8 mouse cellular contexts compared by ENCODE assay signal in the genomic region with DNA sequence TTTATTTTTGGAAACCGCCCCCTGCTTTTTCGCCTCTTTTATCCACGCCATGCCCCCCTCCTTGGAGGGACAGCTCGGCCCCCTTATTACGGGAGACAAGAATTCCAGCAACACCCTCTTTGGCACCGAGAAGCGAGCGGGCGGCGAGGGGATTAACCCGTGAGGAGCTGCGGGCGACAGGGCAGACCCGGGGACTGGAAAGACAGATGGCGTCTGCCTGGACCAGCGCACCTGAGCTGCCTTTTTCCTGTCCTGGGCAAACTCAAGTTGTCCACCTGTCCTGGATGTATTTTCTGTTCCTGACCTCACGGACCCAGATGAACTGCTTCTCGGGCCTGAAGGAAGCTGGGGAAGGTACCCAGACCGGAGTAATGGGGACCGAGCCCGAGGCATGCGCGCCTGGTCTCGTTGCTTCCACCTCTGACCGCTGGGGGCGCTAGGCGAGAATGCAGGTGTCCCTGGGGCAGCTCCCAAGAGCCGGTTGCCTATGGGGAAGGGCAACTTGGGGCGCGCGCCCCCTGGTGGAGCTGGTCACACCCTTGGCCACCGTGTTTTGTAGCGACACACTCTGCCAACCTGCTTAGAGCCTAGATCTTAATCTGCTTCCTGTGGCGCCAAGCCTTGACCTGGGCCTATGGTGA. TPM values are rescaled to one million over a fixed set of nuclear protein-coding genes. Genes with fewer than 3 reads are reported as not detected.
A peak's percentile ranks its signal among the peaks of the same experiment; 100 is the strongest.
DNase-seq lines count a peak whose midpoint lies in the region; ATAC-seq and TF ChIP-seq lines count a peak whose summit lies in the region.

A gene (minus strand): TSS at position 52 of the 641 bp plus-strand sequence.

- no peaks in the 10 kb centered on the region for H3K4me1 ChIP-seq in MEL (ENCODE audit: control insufficient read depth in 1 of 2, insufficient read depth in 2 of 2, low read length in 2 of 2)
- H3K4me1 ChIP-seq in hindbrain, embryonic 10.5 days (replicated peaks) = peaks cover 18% of the 10 kb centered on the region
- peaks cover 6% of the 10 kb centered on the region for H3K4me1 ChIP-seq in lung, postnatal 0 days (ENCODE audit: insufficient read depth, low read depth, low read length)

- no peaks in the 10 kb centered on the region for H3K9me3 ChIP-seq in MEL (replicated peaks; ENCODE audit: insufficient read depth, low read length)
- H3K9me3 ChIP-seq in hindbrain, embryonic 10.5 days = no peaks in the 10 kb centered on the region
- H3K9me3 ChIP-seq in lung, postnatal 0 days (ENCODE audit: low read length) = no peaks in the 10 kb centered on the region

- DNase-seq in MEL (ENCODE audit: low read depth, low spot score) = peak; percentile 16
- DNase-seq in cerebellum, adult 9-10 months = peak; percentile 90
- DNase-seq in frontal cortex, adult 2 months (ENCODE audit: extremely low spot score in 1 of 2, low spot score in 1 of 2) = peak; percentile 26 to 72
- DNase-seq in hindbrain, embryonic 10.5 days (ENCODE audit: low spot score) = peak; percentile 79
- peak; percentile 55 for DNase-seq in layer of hippocampus, adult 9-11 months
- peak; percentile 87 for DNase-seq in lung, postnatal 0 days (ENCODE audit: low spot score)
- DNase-seq in ovary, postnatal 14 days (ENCODE audit: low spot score) = peak; percentile 84
- DNase-seq in thymus, postnatal 14 days = peak; percentile 94

- H3K4me3 ChIP-seq in MEL (ENCODE audit: control insufficient read depth in 1 of 2, insufficient read depth in 1 of 2, low read depth in 2 of 2, low read length in 2 of 2) = no peak within 1 kb of the TSS
- H3K4me3 ChIP-seq in hindbrain, embryonic 10.5 days = peak within 1 kb of the TSS; percentile 44
- peak within 1 kb of the TSS; percentile 44 for H3K4me3 ChIP-seq in lung, postnatal 0 days (ENCODE audit: low read depth, low read length)

- TF ChIP-seq CTCF in MEL (IDR thresholded peaks at IDR 0.05 in 2 of 3, conservative IDR thresholded peaks at IDR 0.05 in 1 of 3; ENCODE audit: control insufficient read depth in 1 of 3, insufficient read depth in 1 of 3, low read depth in 2 of 3, low read length in 3 of 3, poor library complexity in 1 of 3, severe bottlenecking in 1 of 3) = peak; percentile 37 to 60 (median 51); a peak in 5 of 6 replicates
- TF ChIP-seq CTCF in lung, postnatal 0 days (IDR thresholded peaks at IDR 0.05) = peak; percentile 99

- H3K27me3 ChIP-seq in MEL (ENCODE audit: control insufficient read depth in 1 of 2, insufficient read depth in 2 of 2, low read length in 2 of 2) = peaks cover 0 to 2% of the 10 kb centered on the region in 2 experiments; a peak in 2 of 4 replicates
- H3K27me3 ChIP-seq in hindbrain, embryonic 10.5 days (ENCODE audit: insufficient read depth, poor library complexity, severe bottlenecking) = peaks cover 63% of the 10 kb centered on the region
- H3K27me3 ChIP-seq in lung, postnatal 0 days (replicated peaks; ENCODE audit: insufficient read depth, low read length) = peaks cover 12% of the 10 kb centered on the region; the same call in 1 of the 2 replicates

- TF ChIP-seq RAD21 in MEL (IDR thresholded peaks at IDR 0.05; ENCODE audit: low read depth, low read length) = no peak; the same call in 1 of the 2 replicates

- no peaks in the 10 kb centered on the region for H3K79me2 ChIP-seq in MEL (ENCODE audit: control insufficient read depth, insufficient read depth, low read length, poor library complexity)

- 2% methylated on average over 34 of the region's 34 CpGs for WGBS in hindbrain, embryonic 10.5 days
- WGBS in lung, postnatal 0 days = 2% methylated on average over 34 of the region's 34 CpGs

- ATAC-seq in lung, postnatal 0 days = peak; percentile 84

- no peak for TF ChIP-seq POLR2A in MEL (IDR thresholded peaks at IDR 0.05; ENCODE audit: control insufficient read depth in 1 of 2, insufficient read depth in 1 of 2, low read depth in 1 of 2, low read length in 2 of 2, poor library complexity in 1 of 2)

- H3K27ac ChIP-seq in MEL (ENCODE audit: control insufficient read depth, low read depth, low read length) = no peak within 1 kb of the TSS
- no peak within 1 kb of the TSS for H3K27ac ChIP-seq in hindbrain, embryonic 10.5 days
- no peak within 1 kb of the TSS; the same call in 1 of the 2 replicates for H3K27ac ChIP-seq in lung, postnatal 0 days (ENCODE audit: low read length)

- no peaks in the 10 kb centered on the region for H3K36me3 ChIP-seq in MEL (ENCODE audit: control insufficient read depth in 1 of 2, insufficient read depth in 2 of 2, low read length in 2 of 2)
- no peaks in the 10 kb centered on the region for H3K36me3 ChIP-seq in hindbrain, embryonic 10.5 days
- H3K36me3 ChIP-seq in lung, postnatal 0 days (ENCODE audit: insufficient read depth, low read length) = no peaks in the 10 kb centered on the region

- TF ChIP-seq EP300 in MEL (IDR thresholded peaks at IDR 0.05; ENCODE audit: low read depth in 1 of 2, low read length in 2 of 2) = no peak
- TF ChIP-seq EP300 in lung, postnatal 0 days (IDR thresholded peaks at IDR 0.05) = no peak

- no peak within 1 kb of the TSS for H3K9ac ChIP-seq in MEL (ENCODE audit: control insufficient read depth, low read depth, low read length, poor library complexity, severe bottlenecking)
- peak within 1 kb of the TSS; percentile 29; the same call in 1 of the 2 replicates for H3K9ac ChIP-seq in lung, postnatal 0 days (replicated peaks; ENCODE audit: low read depth)

- peak within 1 kb of the TSS; percentile 71 for H3K4me2 ChIP-seq in lung, postnatal 0 days (replicated peaks; ENCODE audit: low read depth, low read length)

TF ChIP-seq in MEL, 35 proteins besides CTCF, POLR2A, EP300 and RAD21:
- TF ChIP-seq MAX (IDR thresholded peaks at IDR 0.05; ENCODE audit: low read length) = no peak
- TF ChIP-seq SMC3 (IDR thresholded peaks at IDR 0.05; ENCODE audit: low read depth, low read length) = peak; percentile 27
TF ChIP-seq in MEL: peak in this region for 1.

RNA-seq across cellular contexts. Expression of the gene that starts here (rescaled TPM):
- 0.08 TPM in 1 of 2 replicates, not detected in the other for total RNA-seq in MEL (2012; rRNA removed)
- under 1 TPM in 1 of 2 experiments, not detected in 1; 0.01 TPM for polyA plus RNA-seq in MEL (2012; ENCODE audit: insufficient read depth in 1 of 2, insufficient read length in 2 of 2, low read depth in 1 of 2, low replicate concordance in 2 of 2, missing spikeins in 1 of 2)
- polyA plus RNA-seq in frontal cortex, adult 2 months (2012; rRNA removed) = 2.3 and 3.8 TPM in 2 replicates
- 0.12 and 0.17 TPM in 2 replicates for polyA plus RNA-seq in hindbrain, embryonic 10.5 days (2016; fragmentation: Nextera tagmentation; extraction: Ambion mirVana)
- polyA plus RNA-seq in lung, postnatal 0 days (2015; fragmentation: Nextera tagmentation; extraction: Ambion mirVana) = 22.4 and 25.7 TPM in 2 replicates

Comparison
In these comparisons a context has a peak if more than half of its experiments do, and no peak if none do; other contexts are left out.
1. Peak in DNase-seq in MEL; RNA of the gene not detected or under 1 TPM.
2. Peak in DNase-seq and H3K4me3 ChIP-seq in hindbrain, embryonic 10.5 days; RNA of the gene not detected or under 1 TPM.
3. DNase-seq: peak in every context shown above with its lines; median percentile 94 in thymus, postnatal 14 days; 90 in cerebellum, adult 9-10 months; 87 in lung, postnatal 0 days; 84 in ovary, postnatal 14 days; 79 in hindbrain, embryonic 10.5 days; 55 in layer of hippocampus, adult 9-11 months; 49 in frontal cortex, adult 2 months; 16 in MEL.